Mouse (Mus musculus): ENCODE data around the gene Adgrf4.
A peak's percentile ranks its signal among the peaks of the same experiment; 100 is the strongest.

The Adgrf4 gene

GRCm38 (mm10) chr17:42692136-42692535 lies at the start of gene Adgrf4:
Adgrf4 (minus strand) TSS chr17:42692284.
- no peak for DNase-seq (ENCODE audit: low spot score)

- peak; percentile 56 for DNase-seq (ENCODE audit: low spot score)
These were observed 49.7 kb upstream of the Adgrf4 start, which contains the start of gene Adgrf2 for GRCm38 (mm10) chr17:42741801-42742217. Adgrf2 (minus strand) TSS chr17:42742179.

GRCm38 (mm10) chr17:42738794-42739193 lies 46.7 kb upstream of the Adgrf4 start:
- no peak for DNase-seq (ENCODE audit: low spot score)

GRCm38 (mm10) chr17:42717161-42717560 lies 25.1 kb upstream of the Adgrf4 start:
- peak; percentile 6 for DNase-seq (ENCODE audit: low spot score)

DNA sequence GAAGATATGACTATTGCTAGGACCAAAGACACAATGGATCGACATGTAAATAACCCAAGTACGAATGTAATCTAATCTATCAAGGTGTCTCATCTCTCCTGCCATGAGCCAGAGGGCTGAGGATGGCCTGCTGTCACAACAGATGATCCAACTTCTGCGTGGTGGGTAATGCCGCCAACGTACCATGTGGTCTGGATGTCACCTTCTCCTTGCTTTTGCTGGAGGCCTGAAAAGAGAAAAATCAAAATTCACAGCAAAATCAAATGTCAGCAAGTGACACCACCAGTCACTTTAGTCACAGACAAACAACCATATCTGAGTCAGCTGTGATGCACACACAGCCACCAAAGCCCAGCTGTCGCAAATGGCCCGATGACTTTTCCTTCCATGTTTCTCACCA lies 22.9 kb upstream of the Adgrf4 start:
- no peak for DNase-seq (ENCODE audit: low spot score)

GRCm38 (mm10) chr17:42710717-42711116 lies 18.6 kb upstream of the Adgrf4 start:
- no peak for DNase-seq (ENCODE audit: low spot score)

DNA sequence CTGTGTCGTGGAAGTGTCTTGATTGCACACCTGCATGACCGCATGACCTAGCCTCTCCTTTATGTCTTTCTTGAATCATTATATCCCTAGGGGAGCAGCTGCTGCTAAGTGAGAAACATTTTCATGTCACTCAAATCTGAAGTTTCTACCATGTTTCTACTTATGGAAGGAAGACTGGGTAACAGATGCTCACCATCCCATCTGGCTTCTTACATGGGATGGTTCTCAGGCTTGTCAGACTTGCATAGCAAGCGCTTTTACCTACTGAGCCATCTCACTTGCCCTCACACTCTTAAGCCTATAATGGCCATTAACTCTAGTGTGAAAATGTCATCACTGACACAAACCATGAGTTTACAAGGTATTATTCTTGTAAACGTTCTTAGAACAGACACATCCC lies 13.5 kb upstream of the Adgrf4 start:
- no peak for DNase-seq (ENCODE audit: low spot score)

GRCm38 (mm10) chr17:42702198-42702597 lies 10.1 kb upstream of the Adgrf4 start:
- no peak for DNase-seq (ENCODE audit: low spot score)

DNA sequence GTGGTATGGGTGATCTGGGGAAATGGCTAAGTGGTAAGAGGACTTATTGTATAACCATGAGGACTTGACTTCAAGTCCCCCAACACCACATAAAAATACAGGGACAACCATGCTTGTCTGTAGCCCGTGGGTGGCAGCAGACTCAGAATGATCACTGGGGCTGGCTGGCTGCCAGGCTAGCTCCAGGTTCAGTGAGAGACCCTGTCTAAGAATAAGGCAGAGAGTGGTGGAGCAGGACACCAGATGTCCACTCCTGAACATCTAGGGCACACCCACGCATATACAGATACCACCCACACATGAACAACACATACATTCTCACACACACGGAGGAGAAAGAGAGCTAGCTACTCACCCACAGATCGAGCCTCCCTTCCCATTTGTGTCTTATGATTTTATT lies 2.6 kb upstream of the Adgrf4 start:
- DNase-seq (ENCODE audit: low spot score) = no peak

DNA sequence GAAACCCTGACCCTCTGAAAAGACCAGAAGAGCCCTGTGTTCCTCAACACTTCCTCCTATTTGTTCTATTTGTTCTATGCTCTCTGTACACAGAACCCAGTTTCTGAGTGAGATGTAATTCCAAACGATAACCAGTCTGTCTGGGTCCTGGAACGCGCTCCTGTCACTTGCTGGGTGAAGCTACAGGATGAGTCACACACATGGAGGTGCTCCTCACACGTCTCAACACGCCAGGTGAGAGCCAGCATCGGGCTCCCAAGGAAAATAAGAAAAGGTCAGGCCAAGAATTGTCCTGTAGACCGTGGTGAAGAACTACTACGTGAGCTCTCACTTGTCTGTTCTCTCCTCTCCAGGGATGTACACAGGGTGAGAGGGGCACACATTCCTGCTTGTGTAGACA lies 1.6 kb downstream of the Adgrf4 start:
- DNase-seq (ENCODE audit: low spot score) = no peak

DNA sequence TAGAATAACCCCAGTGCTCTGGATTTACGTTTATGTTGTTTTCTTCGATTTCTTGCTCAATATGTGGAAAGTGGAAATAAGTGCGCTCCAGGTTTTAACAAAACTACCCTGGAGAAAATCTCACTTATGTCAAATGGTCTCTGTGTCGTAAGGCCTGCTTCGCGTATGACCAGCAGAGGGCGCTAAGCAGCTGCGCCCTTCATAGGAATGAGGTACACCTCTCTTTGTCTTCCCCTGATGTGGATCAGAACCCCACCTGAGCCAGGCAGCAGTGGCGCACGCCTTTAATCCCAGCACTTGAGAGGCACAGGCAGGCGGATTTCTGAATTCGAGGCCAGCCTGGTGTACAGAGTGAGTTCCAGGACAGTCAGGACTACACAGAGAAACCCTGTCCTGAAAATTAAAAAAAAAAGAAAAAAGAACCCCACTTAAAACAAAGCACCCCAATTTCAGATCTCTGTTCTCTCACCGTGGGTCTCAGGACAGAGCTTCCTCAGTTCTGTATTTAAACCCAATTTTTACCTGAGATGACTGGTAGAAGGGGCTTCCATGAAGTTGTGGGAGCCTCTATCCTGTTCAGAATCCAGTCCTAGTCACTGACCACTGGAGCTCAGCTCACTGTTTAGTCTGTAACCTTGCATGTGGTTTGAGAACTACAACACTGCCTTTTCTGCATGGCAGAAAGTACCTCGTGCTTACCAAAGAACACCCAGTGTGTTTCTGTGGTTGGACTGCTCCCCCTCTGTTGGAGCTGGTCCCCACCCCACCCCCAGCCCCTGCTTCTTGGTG lies 33.3 kb downstream of the Adgrf4 start:
- DNase-seq (ENCODE audit: low spot score) = peak; percentile 85

GRCm38 (mm10) chr17:42643416-42643815 lies 48.7 kb downstream of the Adgrf4 start:
- DNase-seq (ENCODE audit: low spot score) = no peak

- no peak for DNase-seq (ENCODE audit: low spot score)
These were observed 61.9 kb downstream of the Adgrf4 start for GRCm38 (mm10) chr17:42630206-42630605.

- peak; percentile 81 for DNase-seq (ENCODE audit: low spot score)
These were observed 78.9 kb downstream of the Adgrf4 start for GRCm38 (mm10) chr17:42613043-42613737.

DNA sequence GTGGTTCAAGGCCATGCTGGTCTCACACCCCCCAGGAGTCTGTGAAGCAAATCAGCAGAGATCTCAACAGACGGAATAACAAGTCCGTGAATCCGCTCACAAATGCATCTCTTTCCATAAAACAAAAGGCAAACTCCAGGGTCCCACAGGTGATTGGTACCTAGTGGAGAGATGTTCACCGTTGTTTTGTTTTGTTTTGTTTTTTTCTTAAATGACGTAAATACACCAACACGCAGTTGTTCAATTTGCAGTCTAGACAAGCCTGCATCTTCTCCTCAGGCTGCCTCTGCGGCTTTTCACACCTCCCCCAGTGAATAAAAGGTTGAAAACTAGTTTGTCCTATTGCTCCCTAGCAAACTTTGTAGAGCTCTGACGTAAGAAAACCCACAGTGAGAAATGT lies 80.8 kb downstream of the Adgrf4 start, which contains the start of gene Opn5:
Gene Opn5, minus strand, starts transcription at position 101 of the 400 bp plus-strand sequence.
- no peak for DNase-seq (ENCODE audit: low spot score)

- peak; percentile 57 for DNase-seq (ENCODE audit: low spot score)
These were observed 83.8 kb downstream of the Adgrf4 start for GRCm38 (mm10) chr17:42608270-42608669.
